Mouse (Mus musculus) embryonic facial prominence, embryonic 15.5 days (tissue): Measurements from ENCODE around the gene Gm3095. TPM values are rescaled to one million over a fixed set of nuclear protein-coding genes. Genes with fewer than 3 reads are reported as not detected.
"Not testable (repeated sequence)": the region's sequence is repeated elsewhere in the genome, so short reads cannot be mapped to it uniquely, and the experiment has no call there.

Experiments
- ATAC-seq: fragments of 200-750 bp; cut with Nextera tagmentation; 2 replicates; pipeline ENCODE4 v1.8.0; 2017; ENCODE audit warnings: low read depth, moderate TSS enrichment; ENCODE audit not compliant: insufficient number of reproducible peaks, low FRiP score, low TSS enrichment
- H3K27ac ChIP-seq: fragments of 300-500 bp; sonication (generic); replicated peaks from 2 replicates; pipeline ENCODE4 v1.5.1; 2015; ENCODE audit warnings: mild to moderate bottlenecking, inconsistent platforms
- H3K27me3 ChIP-seq: fragments of 300-500 bp; sonication (generic); 2 replicates; pipeline ENCODE4 v1.6.1; 2015; ENCODE audit warnings: inconsistent platforms
- H3K36me3 ChIP-seq: fragments of 300-500 bp; sonication (generic); 2 replicates; pipeline ENCODE4 v1.6.1; 2015; ENCODE audit warnings: mild to moderate bottlenecking, inconsistent platforms
- H3K4me1 ChIP-seq: fragments of 300-500 bp; sonication (generic); 2 replicates; pipeline ENCODE4 v1.6.1; 2015; ENCODE audit warnings: inconsistent platforms
- H3K4me2 ChIP-seq: fragments of 300-500 bp; sonication (generic); replicated peaks from 2 replicates; pipeline ENCODE4 v1.6.1; 2015; ENCODE audit warnings: mild to moderate bottlenecking, inconsistent platforms
- H3K4me3 ChIP-seq: fragments of 300-500 bp; sonication (generic); replicated peaks from 2 replicates; pipeline ENCODE4 v1.5.1; 2015; ENCODE audit warnings: mild to moderate bottlenecking, inconsistent platforms
- H3K9ac ChIP-seq: fragments of 300-500 bp; sonication (generic); 2 replicates; pipeline ENCODE4 v1.6.1; 2015; ENCODE audit warnings: inconsistent platforms
- H3K9me3 ChIP-seq: fragments of 300-500 bp; sonication (generic); replicated peaks from 2 replicates; pipeline ENCODE4 v1.6.1; 2016; ENCODE audit warnings: inconsistent platforms
- WGBS: fragments of 180-500 bp; shearing (Covaris S2); methylation state at CpG from one replicate; pipeline ENCODE4 v1.1.7; 2015; 5-methylcytosine and 5-hydroxymethylcytosine counted together
- polyA plus RNA-seq: library from polyadenylated mRNA; unstranded; fragments of >200 nt; fragmentation: Nextera tagmentation; extraction: Ambion mirVana; gene quantifications from 2 replicates; pipeline ENCODE4 v1.2.1, GENCODE M21; 2015

Gene Gm3095
- polyA plus RNA-seq: not detected in 2 replicates

DNA sequence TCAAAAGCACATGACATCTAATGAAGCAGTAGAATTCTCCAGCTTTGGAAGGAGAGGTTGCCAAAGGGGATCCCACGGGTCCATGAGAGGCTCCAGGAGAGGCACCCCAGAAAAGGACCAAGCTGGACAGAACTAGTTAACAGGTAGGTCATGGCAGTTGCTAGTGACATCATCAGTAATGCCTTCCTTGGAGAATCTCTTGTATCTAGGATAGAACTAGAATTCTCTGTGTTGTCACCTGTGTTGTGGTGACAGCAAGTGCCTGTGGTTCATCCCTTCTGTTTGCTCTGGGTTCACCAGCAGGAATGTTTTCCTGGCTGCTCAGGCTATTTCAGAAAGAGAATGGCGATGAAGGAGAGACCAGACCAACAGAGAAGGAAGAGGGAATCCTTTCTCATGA lies at the start of gene Gm3095:
Gene Gm3095 (plus strand): TSS at position 301 of the 400 bp plus-strand sequence.
- not testable (repeated sequence) for H3K36me3 ChIP-seq, H3K4me2 ChIP-seq, H3K9ac ChIP-seq, H3K27me3 ChIP-seq, H3K27ac ChIP-seq, H3K9me3 ChIP-seq, ATAC-seq, H3K4me3 ChIP-seq, H3K4me1 ChIP-seq
- no CpG with 5 or more reads among the region's 2 CpGs for WGBS

- ATAC-seq, H3K36me3 ChIP-seq, H3K27ac ChIP-seq, H3K4me1 ChIP-seq, H3K4me2 ChIP-seq, H3K4me3 ChIP-seq, H3K9me3 ChIP-seq, H3K27me3 ChIP-seq, H3K9ac ChIP-seq: not testable (repeated sequence)
- WGBS: 20% methylated on average over 1 of the region's 2 CpGs
Observed at GRCm38 (mm10) chr14:3931456-3931855, 31.9 kb upstream of the Gm3095 start, which contains the start of gene Gm3029. Gm3029 (plus strand) TSS chr14:3931756.

DNA sequence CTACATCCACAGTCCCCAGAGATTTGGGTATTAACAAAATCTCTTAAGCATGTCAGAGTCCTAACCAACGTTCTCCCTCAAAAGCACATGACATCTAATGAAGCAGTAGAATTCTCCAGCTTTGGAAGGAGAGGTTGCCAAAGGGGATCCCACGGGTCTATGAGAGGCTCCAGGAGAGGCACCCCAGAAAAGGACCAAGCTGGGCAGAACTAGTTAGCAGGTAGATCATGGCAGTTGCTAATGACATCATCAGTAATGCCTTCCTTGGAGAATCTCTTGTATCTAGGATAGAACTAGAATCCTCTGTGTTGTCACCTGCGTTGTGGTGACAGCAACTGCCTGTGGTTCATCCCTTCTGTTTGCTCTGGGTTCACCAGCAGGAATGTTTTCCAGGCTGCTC lies 34.7 kb downstream of the Gm3095 start, which contains the start of gene Gm3099:
Gene Gm3099 (plus strand): TSS at position 301 of the 400 bp plus-strand sequence.
- 50% methylated on average over 1 of the region's 3 CpGs for WGBS

More for the DNA sequence above, 34.7 kb downstream of the Gm3095 start, which contains the start of gene Gm3099:
- not testable (repeated sequence) for H3K4me2 ChIP-seq, H3K36me3 ChIP-seq, H3K27me3 ChIP-seq, H3K9me3 ChIP-seq, H3K27ac ChIP-seq, H3K4me3 ChIP-seq, H3K9ac ChIP-seq, H3K4me1 ChIP-seq, ATAC-seq

Other genes with a start within 250 kb of the Gm3095 start
- not detected in 2 replicates for gene Gm3002, start 153.5 kb upstream of the Gm3095 start, polyA plus RNA-seq
- gene Gm3033, start 117.3 kb upstream of the Gm3095 start, polyA plus RNA-seq: not detected in 2 replicates
- not detected in 2 replicates for gene Gm2916, start 79.4 kb upstream of the Gm3095 start, polyA plus RNA-seq
- not detected in 2 replicates for gene Gm3029, start 31.8 kb upstream of the Gm3095 start, polyA plus RNA-seq
- gene Gm3099, start 34.8 kb downstream of the Gm3095 start, polyA plus RNA-seq: not detected in 2 replicates
- not detected in 2 replicates for gene Gm5796, start 60.4 kb downstream of the Gm3095 start, polyA plus RNA-seq
- not detected in 2 replicates for gene Gm3115, start 120.6 kb downstream of the Gm3095 start, polyA plus RNA-seq
- gene Gm8108, start 147.0 kb downstream of the Gm3095 start, polyA plus RNA-seq: 0.71 and 0.72 TPM in 2 replicates
- gene Gm3127, start 201.5 kb downstream of the Gm3095 start, polyA plus RNA-seq: not detected in 2 replicates
- gene Gm2974, start 219.0 kb downstream of the Gm3095 start, polyA plus RNA-seq: 0.18 TPM in 1 of 2 replicates, not detected in the other